Mouse (Mus musculus) cortical plate, adult 2 months (tissue): ENCODE data around the gene Catsperg1.

Experiments used
- CTCF ChIP-seq: fragments of 200-500 bp; IDR thresholded peaks from 2 replicates; pipeline ENCODE4 v1.5.1; 2011; ENCODE audit warnings: mild to moderate bottlenecking, control low read depth, low read length; ENCODE audit not compliant: insufficient read depth; ENCODE audit errors: extremely low read depth
- POLR2A ChIP-seq: fragments of 200-500 bp; IDR thresholded peaks from 2 replicates; pipeline ENCODE4 v1.6.1; 2011; ENCODE audit warnings: mild to moderate bottlenecking, low read length, control low read depth; ENCODE audit not compliant: insufficient read depth; ENCODE audit errors: extremely low read depth

DNA sequence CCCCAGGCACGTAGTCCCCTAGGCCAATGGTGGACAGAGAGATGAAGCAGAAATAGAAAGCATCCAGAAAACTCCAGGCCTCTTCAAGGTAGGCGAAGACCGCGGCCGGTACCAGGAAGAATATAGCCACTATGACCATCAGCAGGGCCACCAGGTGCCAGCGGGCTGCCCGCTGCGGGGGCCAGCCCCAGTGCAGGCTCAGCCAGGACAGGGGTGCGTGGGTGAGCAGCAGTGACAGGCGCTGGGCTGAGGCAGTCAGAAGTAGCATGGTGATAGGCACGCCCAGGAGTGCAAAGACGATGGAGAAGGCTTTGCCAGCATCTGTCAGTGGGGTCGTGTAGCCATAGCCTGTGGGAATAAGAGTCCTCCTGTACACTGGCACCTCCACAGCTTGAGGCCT, 11.7 kb upstream of the Catsperg1 start:
- TF ChIP-seq CTCF (no peak), POLR2A (no peak)
